Mouse (Mus musculus): ENCODE data around the gene Nrf1.

DNA sequence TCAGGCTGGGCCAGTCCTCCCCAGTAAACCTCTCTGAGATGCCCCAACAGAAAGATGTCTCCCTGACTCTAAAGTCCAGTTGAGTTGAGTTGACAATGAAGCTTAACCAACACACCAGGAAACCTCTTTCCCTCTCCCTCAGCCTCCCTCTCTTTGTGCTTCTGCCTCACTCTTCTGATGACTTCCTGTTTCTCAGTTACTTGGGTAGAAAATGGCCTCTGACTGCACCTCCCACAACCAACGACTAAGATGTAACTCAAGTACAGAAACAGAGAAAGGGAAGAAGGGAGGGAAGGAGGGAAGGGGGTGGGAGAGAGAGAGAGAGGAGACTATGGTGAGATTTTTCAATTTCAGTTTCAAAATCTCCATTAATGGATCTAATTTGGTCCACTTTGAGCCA is 6.3 kb upstream of the Nrf1 start:
- no peak for TF ChIP-seq POLR2A (IDR thresholded peaks at IDR 0.05; ENCODE audit: extremely low read depth, insufficient read depth, low read length)
- no peak for TF ChIP-seq CTCF (IDR thresholded peaks at IDR 0.05; ENCODE audit: low read depth, low read length)
